Mouse (Mus musculus) intestine, postnatal 0 days (tissue): ENCODE measurements around the gene Sympk. TPM values are rescaled to one million over a fixed set of nuclear protein-coding genes. Genes with fewer than 3 reads are reported as not detected.

Source experiments
- ATAC-seq: fragments of 200-750 bp; cut with Nextera tagmentation; 2 replicates; pipeline ENCODE4 v1.8.0; 2017; ENCODE audit warnings: mild to moderate bottlenecking, moderate TSS enrichment, moderate library complexity
- H3K27ac ChIP-seq: fragments of 300-500 bp; sonication (generic); 2 replicates; pipeline ENCODE4 v1.5.1; 2014; ENCODE audit warnings: mild to moderate bottlenecking, low read depth, low read length, moderate library complexity
- H3K27me3 ChIP-seq: fragments of 300-500 bp; sonication (generic); replicated peaks from 2 replicates; pipeline ENCODE4 v1.6.1; 2014; ENCODE audit warnings: low read length, mixed read lengths; ENCODE audit not compliant: control insufficient read depth, insufficient read depth
- H3K36me3 ChIP-seq: fragments of 300-500 bp; sonication (generic); 2 replicates; pipeline ENCODE4 v1.6.1; 2014; ENCODE audit warnings: mild to moderate bottlenecking, moderate library complexity; ENCODE audit not compliant: control insufficient read depth, insufficient read depth
- H3K4me1 ChIP-seq: fragments of 300-500 bp; sonication (generic); replicated peaks from 2 replicates; pipeline ENCODE4 v1.6.1; 2014; ENCODE audit warnings: antibody characterized with exemption, low read length, mixed read lengths; ENCODE audit not compliant: control insufficient read depth, insufficient read depth
- H3K4me2 ChIP-seq: fragments of 300-500 bp; sonication (generic); replicated peaks from 2 replicates; pipeline ENCODE4 v1.6.1; 2014; ENCODE audit warnings: low read depth, mild to moderate bottlenecking, moderate library complexity
- H3K4me3 ChIP-seq: fragments of 300-500 bp; sonication (generic); 2 replicates; pipeline ENCODE4 v1.5.1; 2014; ENCODE audit warnings: low read depth, low read length
- H3K9ac ChIP-seq: fragments of 300-500 bp; sonication (generic); 2 replicates; pipeline ENCODE4 v1.6.1; 2014; ENCODE audit warnings: mild to moderate bottlenecking, low read depth, low read length
- H3K9me3 ChIP-seq: fragments of 300-500 bp; sonication (generic); 2 replicates; pipeline ENCODE4 v1.6.1; 2016; ENCODE audit warnings: mixed run types; ENCODE audit not compliant: control insufficient read depth
- CTCF ChIP-seq: sonication (generic); IDR thresholded peaks from 2 replicates; pipeline ENCODE4 v1.5.1; 2016; ENCODE audit warnings: low read depth, mild to moderate bottlenecking, control low read depth, antibody characterized with exemption, moderate library complexity
- WGBS: fragments of 180-500 bp; shearing (Covaris S2); extraction: QIAGEN DNeasy Blood & Tissue Kit; methylation state at CpG from one replicate; pipeline ENCODE4 v1.1.7; 2014; 5-methylcytosine and 5-hydroxymethylcytosine counted together
- polyA plus RNA-seq: library from polyadenylated mRNA; unstranded; fragments of >200 nt; fragmentation: Nextera tagmentation; extraction: Ambion mirVana; gene quantifications from 2 replicates; pipeline ENCODE4 v1.2.1, GENCODE M21; 2015

Gene Sympk
- polyA plus RNA-seq, 1 experiment from 2014 or later, result 8.9 TPM

DNA sequence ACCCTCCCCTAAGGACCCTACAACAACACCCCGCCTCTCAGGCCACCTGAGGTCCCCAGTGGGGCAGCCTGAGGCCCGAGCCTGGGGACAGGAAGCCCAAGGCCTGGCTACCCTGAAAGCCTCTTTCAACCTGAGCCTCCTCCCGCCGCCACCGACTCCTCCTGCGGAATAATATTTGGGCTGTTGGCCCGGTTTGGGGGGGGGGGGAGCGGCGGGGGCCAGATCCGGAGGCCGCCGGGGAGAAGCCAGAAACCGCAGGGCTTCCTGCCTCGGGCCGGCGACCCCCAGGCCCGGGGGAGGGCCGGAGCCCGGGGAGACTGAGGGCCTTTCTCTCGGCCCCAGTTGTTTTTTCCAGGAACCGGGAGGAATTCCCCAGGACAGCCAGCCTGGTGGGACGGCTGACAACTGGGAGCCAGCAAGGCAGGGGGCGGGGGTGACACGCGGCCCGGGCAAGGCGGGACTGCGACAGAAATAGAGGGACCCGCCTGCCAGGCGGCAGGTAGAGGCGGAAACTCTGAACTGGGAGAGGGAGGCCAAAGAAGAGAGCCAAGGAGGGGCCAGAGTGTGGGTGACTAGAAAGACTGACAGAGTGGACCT lies 12.1 kb upstream of the Sympk start:
- Histone ChIP-seq H3K27me3 (no peaks in the 10 kb centered on the region), H3K9ac (peak overlapping the region; percentile 63), H3K4me3 (peak overlapping the region; percentile 33), H3K9me3 (no peaks in the 10 kb centered on the region), H3K36me3 (no peaks in the 10 kb centered on the region; the same call in 1 of the 2 replicates), H3K4me1 (0 out of 2 replicates have a peak, but pooled peaks cover 5% of the 10 kb centered on the region), H3K4me2 (peak overlapping the region; percentile 67), H3K27ac (peak overlapping the region; percentile 35)
- 3% methylated on average over 29 of the region's 31 CpGs for WGBS
- ATAC-seq, result peak; percentile 19
- no peak for TF ChIP-seq CTCF

GRCm38 (mm10) chr7:19012882-19013281 lies 11.3 kb upstream of the Sympk start:
- Histone ChIP-seq H3K9ac (no peak overlapping the region), H3K4me2 (peak overlapping the region; percentile 67; the same call in 1 of the 2 replicates), H3K36me3 (no peaks in the 10 kb centered on the region; the same call in 1 of the 2 replicates), H3K27ac (no peak overlapping the region), H3K4me1 (0 out of 2 replicates have a peak, but pooled peaks cover 5% of the 10 kb centered on the region), H3K4me3 (no peak overlapping the region), H3K27me3 (no peaks in the 10 kb centered on the region), H3K9me3 (no peaks in the 10 kb centered on the region)
- no peak for ATAC-seq
- TF ChIP-seq CTCF, result no peak
- 31% methylated on average over 2 of the region's 2 CpGs for WGBS

DNA sequence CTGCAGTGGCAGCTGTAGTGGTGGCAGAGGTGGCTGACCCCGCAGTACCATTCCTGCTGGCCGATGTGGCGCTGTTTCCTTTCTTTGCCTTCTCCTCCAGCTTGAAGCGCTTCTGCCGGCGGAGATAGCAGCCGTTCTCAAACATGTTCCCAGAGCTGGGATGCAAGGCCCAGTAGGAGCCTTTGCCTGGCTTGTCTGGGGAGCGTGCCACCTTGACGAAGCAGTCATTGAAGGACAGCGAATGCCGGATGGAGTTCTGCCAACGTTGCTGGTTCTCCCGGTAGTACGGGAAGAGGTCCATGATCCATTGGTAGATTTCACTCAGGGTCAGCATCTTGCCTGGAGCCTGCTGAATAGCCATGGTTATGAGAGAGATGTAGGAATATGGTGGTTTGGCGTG lies 9.7 kb upstream of the Sympk start:
- Histone ChIP-seq H3K4me3 (no peak overlapping the region), H3K9ac (no peak overlapping the region), H3K36me3 (no peaks in the 10 kb centered on the region; the same call in 1 of the 2 replicates), H3K4me2 (no peak overlapping the region), H3K27ac (no peak overlapping the region), H3K4me1 (0 out of 2 replicates have a peak, but pooled peaks cover 5% of the 10 kb centered on the region), H3K9me3 (no peaks in the 10 kb centered on the region), H3K27me3 (no peaks in the 10 kb centered on the region)
- ATAC-seq, result no peak
- WGBS, result 80% methylated on average over 15 of the region's 15 CpGs
- TF ChIP-seq CTCF, result peak; percentile 15; the same call in 1 of the 2 replicates

DNA sequence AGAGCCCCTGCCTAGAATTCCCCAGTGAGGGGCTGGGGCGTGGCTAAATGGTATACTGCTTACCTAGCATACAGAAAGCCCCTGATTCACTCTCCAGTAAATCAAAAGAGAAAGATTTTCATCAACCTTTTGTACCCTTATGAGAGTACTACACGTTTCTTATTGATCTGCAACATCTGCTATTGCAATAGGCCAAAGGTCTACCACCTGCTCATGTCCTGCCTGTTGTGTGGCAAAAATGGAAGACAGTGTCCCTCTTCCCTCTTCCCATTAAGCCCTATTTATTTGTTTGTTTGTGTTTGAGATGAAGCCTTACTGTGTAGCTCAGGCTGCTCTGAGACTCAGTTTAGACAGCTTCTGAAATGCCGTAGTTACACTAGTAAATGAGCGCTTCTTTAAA lies 8.1 kb upstream of the Sympk start:
- Histone ChIP-seq H3K27ac (no peak overlapping the region), H3K4me3 (no peak overlapping the region)
- no peak for ATAC-seq

GRCm38 (mm10) chr7:19017909-19018308 lies 6.3 kb upstream of the Sympk start:
- no peak for ATAC-seq
- Histone ChIP-seq H3K9ac (no peak overlapping the region), H3K4me2 (no peak overlapping the region), H3K4me1 (0 out of 2 replicates have a peak, but pooled peaks cover 2% of the 10 kb centered on the region), H3K36me3 (no peaks in the 10 kb centered on the region; the same call in 1 of the 2 replicates), H3K27ac (no peak overlapping the region), H3K9me3 (no peaks in the 10 kb centered on the region), H3K4me3 (no peak overlapping the region), H3K27me3 (0 out of 2 replicates have a peak, but pooled peaks cover 3% of the 10 kb centered on the region)
- TF ChIP-seq CTCF, result no peak
- 88% methylated on average over 7 of the region's 7 CpGs for WGBS

More for the DNA sequence above, 8.1 kb upstream of the Sympk start:
- Histone ChIP-seq H3K9ac (no peak overlapping the region), H3K4me1 (0 out of 2 replicates have a peak, but pooled peaks cover 3% of the 10 kb centered on the region), H3K27me3 (no peaks in the 10 kb centered on the region), H3K36me3 (no peaks in the 10 kb centered on the region; the same call in 1 of the 2 replicates), H3K4me2 (no peak overlapping the region), H3K9me3 (no peaks in the 10 kb centered on the region)
- no peak for TF ChIP-seq CTCF
- 76% methylated on average over 4 of the region's 4 CpGs for WGBS

DNA sequence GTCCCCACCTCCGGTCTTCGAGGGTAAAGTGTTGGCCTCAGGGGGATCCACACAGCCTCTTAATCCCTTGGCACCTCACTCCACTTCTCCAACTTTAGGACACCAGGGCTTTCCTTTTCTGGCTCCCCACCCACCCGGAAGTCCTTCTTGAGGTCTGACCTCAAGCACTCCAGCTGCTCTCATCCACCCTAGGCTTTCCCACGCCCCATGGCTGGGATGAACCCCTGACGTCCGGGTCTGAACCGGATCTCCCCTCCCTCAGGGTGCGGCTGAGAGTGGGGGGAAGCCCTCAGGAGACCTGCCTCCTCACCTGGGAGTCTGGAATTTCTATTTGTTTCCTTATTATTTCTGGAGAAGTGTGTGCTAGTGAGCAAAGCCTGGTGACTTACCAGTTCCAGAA lies 3.1 kb upstream of the Sympk start:
- no peak overlapping the region for H3K9ac ChIP-seq
- no peak overlapping the region for H3K4me3 ChIP-seq
- H3K27me3 ChIP-seq, result peaks cover 9% of the 10 kb centered on the region; the same call in 1 of the 2 replicates
- 13% methylated on average over 8 of the region's 8 CpGs for WGBS
- peak overlapping the region; percentile 85 for H3K4me2 ChIP-seq
- H3K27ac ChIP-seq, result no peak overlapping the region
- ATAC-seq, result no peak
- no peaks in the 10 kb centered on the region for H3K9me3 ChIP-seq
- no peaks in the 10 kb centered on the region for H3K36me3 ChIP-seq
- no peak for TF ChIP-seq CTCF
- H3K4me1 ChIP-seq, result peaks cover 3% of the 10 kb centered on the region; the same call in 1 of the 2 replicates
